Mouse (Mus musculus): ENCODE data around the gene Map4k5.

GRCm38 (mm10) chr12:69812986-69813385 is 80.0 kb downstream of the Map4k5 start:
- TF ChIP-seq CTCF (IDR thresholded peaks at IDR 0.05 in 2 of 3, conservative IDR thresholded peaks at IDR 0.05 in 1 of 3; ENCODE audit: control insufficient read depth in 1 of 3, insufficient read depth in 1 of 3, low read depth in 2 of 3, low read length in 3 of 3, poor library complexity in 1 of 3, severe bottlenecking in 1 of 3) (no peak), POLR2A (IDR thresholded peaks at IDR 0.05; ENCODE audit: control insufficient read depth in 1 of 2, insufficient read depth in 1 of 2, low read depth in 1 of 2, low read length in 2 of 2, poor library complexity in 1 of 2) (no peak), EP300 (IDR thresholded peaks at IDR 0.05; ENCODE audit: low read depth in 1 of 2, low read length in 2 of 2) (no peak), SMC3 (IDR thresholded peaks at IDR 0.05; ENCODE audit: low read depth, low read length) (no peak), HCFC1 (IDR thresholded peaks at IDR 0.05; ENCODE audit: low read depth, low read length) (no peak), MYB (IDR thresholded peaks at IDR 0.05; ENCODE audit: low read depth, low read length) (no peak), KAT2A (conservative IDR thresholded peaks at IDR 0.05; ENCODE audit: low read depth, low read length) (no peak), E2F4 (IDR thresholded peaks at IDR 0.05; ENCODE audit: borderline replicate concordance, low read depth, low read length) (no peak), MAZ (IDR thresholded peaks at IDR 0.05; ENCODE audit: low read depth, low read length) (no peak), RAD21 (IDR thresholded peaks at IDR 0.05; ENCODE audit: low read depth, low read length) (no peak), NELFE (IDR thresholded peaks at IDR 0.05; ENCODE audit: low read depth, low read length) (no peak), ETS1 (IDR thresholded peaks at IDR 0.05; ENCODE audit: low read depth, low read length) (no peak)
